Mouse (Mus musculus) G1E (cell line): ENCODE measurements around the gene Ndufa13.

Experiments used
- CTCF ChIP-seq: IDR thresholded peaks from 2 replicates; pipeline ENCODE4 v1.5.1; 2012; ENCODE audit warnings: low read depth, low read length, inconsistent platforms, mixed read lengths
- GATA1 ChIP-seq: IDR thresholded peaks from 2 replicates; pipeline ENCODE4 v1.6.1; 2012; ENCODE audit warnings: borderline replicate concordance, low read length, inconsistent platforms, mixed read lengths
- GATA2 ChIP-seq: IDR thresholded peaks from 2 replicates; pipeline ENCODE4 v1.6.1; 2012; ENCODE audit warnings: low read depth, low read length, inconsistent platforms, borderline replicate concordance
- POLR2AphosphoS5 ChIP-seq: IDR thresholded peaks from 2 replicates; pipeline ENCODE4 v1.6.1; 2012; ENCODE audit warnings: low read depth, low read length, inconsistent platforms; ENCODE audit not compliant: insufficient replicate concordance

GRCm38 (mm10) chr8:69937466-69937865 is 35.1 kb upstream of the Ndufa13 start:
- no peak for TF ChIP-seq CTCF
- TF ChIP-seq GATA2, result no peak
- TF ChIP-seq GATA1, result no peak
- TF ChIP-seq POLR2AphosphoS5, result no peak
